Mouse (Mus musculus): ENCODE data around the gene 1700011L22Rik. TPM values are rescaled to one million over a fixed set of nuclear protein-coding genes. Genes with fewer than 3 reads are reported as not detected.

The 1700011L22Rik gene
- polyA plus RNA-seq, 1 experiment: not detected

- no peaks in the 10 kb centered on the region for H3K27me3 ChIP-seq (ENCODE audit: control insufficient read depth, insufficient read depth, low read length)
- 77% methylated on average over 5 of the region's 5 CpGs for WGBS
- H3K27ac ChIP-seq (ENCODE audit: control insufficient read depth, insufficient read depth, low read length): no peak overlapping the region
- H3K4me1 ChIP-seq (replicated peaks; ENCODE audit: control insufficient read depth, insufficient read depth, low read length): peaks cover 3% of the 10 kb centered on the region; the same call in 1 of the 2 replicates
- no peaks in the 10 kb centered on the region for H3K36me3 ChIP-seq (ENCODE audit: control insufficient read depth, insufficient read depth, low read length)
- TF ChIP-seq CTCF (IDR thresholded peaks at IDR 0.05; ENCODE audit: borderline replicate concordance, control insufficient read depth, extremely low read depth, insufficient read depth, low read length, poor library complexity): no peak
- no peak overlapping the region for H3K4me3 ChIP-seq (ENCODE audit: control insufficient read depth, insufficient read depth, low read length)
- no peak for DNase-seq
Measured at GRCm38 (mm10) chr8:79289592-79289991, 41.2 kb upstream of the 1700011L22Rik start.

- no peak for DNase-seq
- Histone ChIP-seq H3K4me3 (ENCODE audit: control insufficient read depth, insufficient read depth, low read length) (no peak overlapping the region), H3K27ac (ENCODE audit: control insufficient read depth, insufficient read depth, low read length) (no peak overlapping the region), H3K36me3 (ENCODE audit: control insufficient read depth, insufficient read depth, low read length) (no peaks in the 10 kb centered on the region), H3K4me1 (replicated peaks; ENCODE audit: control insufficient read depth, insufficient read depth, low read length) (peaks cover 3% of the 10 kb centered on the region; the same call in 1 of the 2 replicates), H3K27me3 (ENCODE audit: control insufficient read depth, insufficient read depth, low read length) (no peaks in the 10 kb centered on the region)
- TF ChIP-seq POLR2A (IDR thresholded peaks at IDR 0.05; ENCODE audit: control insufficient read depth, extremely low read depth, insufficient read depth, low read length, poor library complexity) (no peak), CTCF (IDR thresholded peaks at IDR 0.05; ENCODE audit: borderline replicate concordance, control insufficient read depth, extremely low read depth, insufficient read depth, low read length, poor library complexity) (no peak)
- 91% methylated on average over 2 of the region's 2 CpGs for WGBS
Measured at GRCm38 (mm10) chr8:79288681-79289080, 40.3 kb upstream of the 1700011L22Rik start.

GRCm38 (mm10) chr8:79288250-79288649 lies 39.9 kb upstream of the 1700011L22Rik start:
- 96% methylated on average over 4 of the region's 4 CpGs for WGBS
- TF ChIP-seq POLR2A (IDR thresholded peaks at IDR 0.05; ENCODE audit: control insufficient read depth, extremely low read depth, insufficient read depth, low read length, poor library complexity) (no peak), CTCF (IDR thresholded peaks at IDR 0.05; ENCODE audit: borderline replicate concordance, control insufficient read depth, extremely low read depth, insufficient read depth, low read length, poor library complexity) (no peak)

GRCm38 (mm10) chr8:79286424-79286823 lies 38.1 kb upstream of the 1700011L22Rik start:
- H3K4me1 ChIP-seq (replicated peaks; ENCODE audit: control insufficient read depth, insufficient read depth, low read length): no peaks in the 10 kb centered on the region
- no peak overlapping the region for H3K27ac ChIP-seq (ENCODE audit: control insufficient read depth, insufficient read depth, low read length)
- DNase-seq: no peak
- TF ChIP-seq POLR2A (IDR thresholded peaks at IDR 0.05; ENCODE audit: control insufficient read depth, extremely low read depth, insufficient read depth, low read length, poor library complexity) (no peak), CTCF (IDR thresholded peaks at IDR 0.05; ENCODE audit: borderline replicate concordance, control insufficient read depth, extremely low read depth, insufficient read depth, low read length, poor library complexity) (no peak)
- H3K36me3 ChIP-seq (ENCODE audit: control insufficient read depth, insufficient read depth, low read length): no peaks in the 10 kb centered on the region
- WGBS: 37% methylated on average over 3 of the region's 3 CpGs
- no peak overlapping the region for H3K4me3 ChIP-seq (ENCODE audit: control insufficient read depth, insufficient read depth, low read length)
- no peaks in the 10 kb centered on the region for H3K27me3 ChIP-seq (ENCODE audit: control insufficient read depth, insufficient read depth, low read length)

More at GRCm38 (mm10) chr8:79288250-79288649, 39.9 kb upstream of the 1700011L22Rik start:
- no peaks in the 10 kb centered on the region for H3K27me3 ChIP-seq (ENCODE audit: control insufficient read depth, insufficient read depth, low read length)
- no peaks in the 10 kb centered on the region for H3K36me3 ChIP-seq (ENCODE audit: control insufficient read depth, insufficient read depth, low read length)
- H3K27ac ChIP-seq (ENCODE audit: control insufficient read depth, insufficient read depth, low read length): no peak overlapping the region
- DNase-seq: no peak
- H3K4me1 ChIP-seq (replicated peaks; ENCODE audit: control insufficient read depth, insufficient read depth, low read length): peaks cover 2% of the 10 kb centered on the region; the same call in 1 of the 2 replicates
- H3K4me3 ChIP-seq (ENCODE audit: control insufficient read depth, insufficient read depth, low read length): no peak overlapping the region

- no peak for TF ChIP-seq CTCF (IDR thresholded peaks at IDR 0.05; ENCODE audit: borderline replicate concordance, control insufficient read depth, extremely low read depth, insufficient read depth, low read length, poor library complexity)
- H3K4me1 ChIP-seq (replicated peaks; ENCODE audit: control insufficient read depth, insufficient read depth, low read length): peaks cover 6% of the 10 kb centered on the region
- no peak overlapping the region for H3K27ac ChIP-seq (ENCODE audit: control insufficient read depth, insufficient read depth, low read length)
- no peak overlapping the region for H3K4me3 ChIP-seq (ENCODE audit: control insufficient read depth, insufficient read depth, low read length)
- no peaks in the 10 kb centered on the region for H3K36me3 ChIP-seq (ENCODE audit: control insufficient read depth, insufficient read depth, low read length)
- no peaks in the 10 kb centered on the region for H3K27me3 ChIP-seq (ENCODE audit: control insufficient read depth, insufficient read depth, low read length)
- no peak for DNase-seq
- 100% methylated on average over 3 of the region's 3 CpGs for WGBS
Measured at GRCm38 (mm10) chr8:79284626-79285025, 36.3 kb upstream of the 1700011L22Rik start.

- Histone ChIP-seq H3K27ac (ENCODE audit: control insufficient read depth, insufficient read depth, low read length) (no peak overlapping the region), H3K27me3 (ENCODE audit: control insufficient read depth, insufficient read depth, low read length) (no peaks in the 10 kb centered on the region), H3K36me3 (ENCODE audit: control insufficient read depth, insufficient read depth, low read length) (no peaks in the 10 kb centered on the region), H3K4me1 (replicated peaks; ENCODE audit: control insufficient read depth, insufficient read depth, low read length) (peaks cover 6% of the 10 kb centered on the region), H3K4me3 (ENCODE audit: control insufficient read depth, insufficient read depth, low read length) (no peak overlapping the region)
- TF ChIP-seq CTCF (IDR thresholded peaks at IDR 0.05; ENCODE audit: borderline replicate concordance, control insufficient read depth, extremely low read depth, insufficient read depth, low read length, poor library complexity) (no peak), POLR2A (IDR thresholded peaks at IDR 0.05; ENCODE audit: control insufficient read depth, extremely low read depth, insufficient read depth, low read length, poor library complexity) (no peak)
- no peak for DNase-seq
- 48% methylated on average over 6 of the region's 6 CpGs for WGBS
Measured at GRCm38 (mm10) chr8:79281376-79281890, 33.1 kb upstream of the 1700011L22Rik start.

GRCm38 (mm10) chr8:79277264-79277870 lies 29.0 kb upstream of the 1700011L22Rik start:
- Histone ChIP-seq H3K27me3 (ENCODE audit: control insufficient read depth, insufficient read depth, low read length) (no peaks in the 10 kb centered on the region), H3K4me3 (ENCODE audit: control insufficient read depth, insufficient read depth, low read length) (no peak overlapping the region), H3K4me1 (replicated peaks; ENCODE audit: control insufficient read depth, insufficient read depth, low read length) (peaks cover 6% of the 10 kb centered on the region), H3K27ac (ENCODE audit: control insufficient read depth, insufficient read depth, low read length) (no peak overlapping the region), H3K36me3 (ENCODE audit: control insufficient read depth, insufficient read depth, low read length) (no peaks in the 10 kb centered on the region)
- TF ChIP-seq CTCF (IDR thresholded peaks at IDR 0.05; ENCODE audit: borderline replicate concordance, control insufficient read depth, extremely low read depth, insufficient read depth, low read length, poor library complexity) (no peak), POLR2A (IDR thresholded peaks at IDR 0.05; ENCODE audit: control insufficient read depth, extremely low read depth, insufficient read depth, low read length, poor library complexity) (no peak)
- no peak for DNase-seq
- WGBS: 95% methylated on average over 8 of the region's 8 CpGs

All from thymus, adult 2 months (tissue).